Mouse (Mus musculus) erythroblast, embryonic 14.5 days (primary cell): ENCODE results near the gene Ypel5.

Experiments
- GATA1 ChIP-seq: IDR thresholded peaks from 2 replicates; pipeline ENCODE4 v1.6.1; 2012; ENCODE audit warnings: low read length, inconsistent platforms, mixed read lengths
- TAL1 ChIP-seq: IDR thresholded peaks from 3 replicates; pipeline ENCODE4 v1.6.1; 2012; ENCODE audit warnings: low read length, inconsistent platforms, mixed read lengths

- TF ChIP-seq GATA1 (no peak), TAL1 (no peak)
Observed at GRCm38 (mm10) chr17:72837140-72837712, 973 bp downstream of the Ypel5 start.
